14 mouse cellular contexts compared by ENCODE assay signal in genomic region chr15:91257140-91257539, GRCm38 (mm10). TPM values are rescaled to one million over a fixed set of nuclear protein-coding genes. Genes with fewer than 3 reads are reported as not detected.
DNase-seq lines count a peak whose midpoint lies in the region; ATAC-seq and TF ChIP-seq lines count a peak whose summit lies in the region.
"Had no signal": no experiment of that assay in that cellular context is flagged by ENCODE, and none has a peak within 500 bp of the region (broad histone marks: within the 10 kb centered on the region; RNA-seq: fewer than 3 reads in every experiment).

No protein-coding gene starts in this region.

- H3K4me3 ChIP-seq in limb, embryonic 14.5 days (replicated peaks; ENCODE audit: low read length), result no peak overlapping the region
- H3K4me3 ChIP-seq in limb, embryonic 10.5 days, result no peak overlapping the region
- H3K4me3 ChIP-seq in embryonic facial prominence, embryonic 10.5 days, result no peak overlapping the region

- H3K9ac ChIP-seq in limb, embryonic 14.5 days (ENCODE audit: low read depth, low read length, severe bottlenecking), result no peak overlapping the region

- H3K36me3 ChIP-seq in limb, embryonic 14.5 days (ENCODE audit: control insufficient read depth, insufficient read depth, low read length), result no peaks in the 10 kb centered on the region
- H3K36me3 ChIP-seq in limb, embryonic 10.5 days, result no peaks in the 10 kb centered on the region
- H3K36me3 ChIP-seq in embryonic facial prominence, embryonic 10.5 days (replicated peaks), result no peaks in the 10 kb centered on the region

- H3K9me3 ChIP-seq in limb, embryonic 14.5 days (ENCODE audit: control insufficient read depth, low read length), result no peaks in the 10 kb centered on the region
- no peaks in the 10 kb centered on the region for H3K9me3 ChIP-seq in limb, embryonic 10.5 days (replicated peaks)
- no peaks in the 10 kb centered on the region for H3K9me3 ChIP-seq in embryonic facial prominence, embryonic 10.5 days

- no peaks in the 10 kb centered on the region for H3K4me1 ChIP-seq in limb, embryonic 14.5 days (ENCODE audit: control insufficient read depth, insufficient read depth, low read length)
- H3K4me1 ChIP-seq in limb, embryonic 10.5 days, result no peaks in the 10 kb centered on the region
- H3K4me1 ChIP-seq in embryonic facial prominence, embryonic 10.5 days, result no peaks in the 10 kb centered on the region

- no peak overlapping the region for H3K4me2 ChIP-seq in limb, embryonic 14.5 days (replicated peaks; ENCODE audit: low read depth, low read length, severe bottlenecking)
- H3K4me2 ChIP-seq: liver, embryonic 11.5 days had no signal

- no peak for TF ChIP-seq POLR2A in limb, embryonic 14.5 days (IDR thresholded peaks at IDR 0.05; ENCODE audit: borderline replicate concordance, extremely low read depth, insufficient read depth, insufficient read length)

- peak; percentile 3 for DNase-seq in limb, embryonic 14.5 days (ENCODE audit: low spot score)
- DNase-seq in limb, embryonic 10.5 days (ENCODE audit: low spot score), result no peak
- DNase-seq in embryonic facial prominence, embryonic 10.5 days (ENCODE audit: low spot score), result peak; percentile 20
- DNase-seq in gastrocnemius, postnatal 25 days, result peak; percentile 49
- DNase-seq in kidney, postnatal 4 days, result peak; percentile 39 to 63
- DNase-seq in heart, postnatal 36 days, result no peak
- DNase-seq in left cerebral cortex, adult 11 months (ENCODE audit: low spot score), result no peak
- DNase-seq: heart, postnatal 10 days; lung, postnatal 10 days; right cerebral cortex, postnatal 14 days had no signal

- intact Hi-C loops in heart, postnatal 36 days (cut with DNase I), result no loop called here

- no peak overlapping the region for H3K27ac ChIP-seq in limb, embryonic 14.5 days (replicated peaks; ENCODE audit: low read depth, low read length)
- H3K27ac ChIP-seq in limb, embryonic 10.5 days, result no peak overlapping the region
- no peak overlapping the region for H3K27ac ChIP-seq in embryonic facial prominence, embryonic 10.5 days (replicated peaks)

- ATAC-seq in limb, embryonic 14.5 days (ENCODE audit: low FRiP score, low read depth), result no peak

- no peaks in the 10 kb centered on the region for H3K27me3 ChIP-seq in limb, embryonic 14.5 days (ENCODE audit: control insufficient read depth, insufficient read depth, low read length)
- H3K27me3 ChIP-seq in limb, embryonic 10.5 days (ENCODE audit: low read depth, poor library complexity, severe bottlenecking), result no peaks in the 10 kb centered on the region
- no peaks in the 10 kb centered on the region for H3K27me3 ChIP-seq in embryonic facial prominence, embryonic 10.5 days (replicated peaks; ENCODE audit: low read depth, poor library complexity, severe bottlenecking)
- H3K27me3 ChIP-seq: CH12.LX had no signal

- 51% methylated on average over 11 of the region's 11 CpGs for WGBS in limb, embryonic 14.5 days
- 80% methylated on average over 11 of the region's 11 CpGs for WGBS in limb, embryonic 10.5 days
- WGBS in embryonic facial prominence, embryonic 10.5 days, result 65% methylated on average over 11 of the region's 11 CpGs

RNA-seq across cellular contexts. Expression of gene CN725425, which starts 57.8 kb away (rescaled TPM):
- not detected in 2 replicates for polyA plus RNA-seq in limb, embryonic 14.5 days (2012; rRNA removed)
- not detected in 2 replicates for polyA plus RNA-seq in limb, embryonic 14.5 days (2014; fragmentation: Nextera tagmentation; extraction: Ambion mirVana)
- polyA plus RNA-seq in limb, embryonic 10.5 days (2016; fragmentation: Nextera tagmentation; extraction: Ambion mirVana), result not detected in 2 replicates
- polyA plus RNA-seq in embryonic facial prominence, embryonic 10.5 days (2016; fragmentation: Nextera tagmentation; extraction: Ambion mirVana), result not detected in 2 replicates
- total RNA-seq in gastrocnemius, postnatal 25 days (2021), result not detected
- under 1 TPM; 0.31 to 0.79 TPM for total RNA-seq in heart, postnatal 36 days (2021)
- total RNA-seq: CH12.LX; heart, postnatal 10 days; megakaryocyte-erythroid progenitor cell, adult 5-6 weeks had no signal
- polyA plus RNA-seq: liver, embryonic 11.5 days; thymus, postnatal 0 days had no signal

Comparison
In these comparisons a context has a peak if more than half of its experiments do, and no peak if none do; other contexts are left out.
1. DNase-seq: peak in limb, embryonic 14.5 days (single experiment), embryonic facial prominence, embryonic 10.5 days (single experiment), gastrocnemius, postnatal 25 days (single experiment) and kidney, postnatal 4 days (2 of 2); none in limb, embryonic 10.5 days (single experiment), heart, postnatal 36 days (0 of 2) and left cerebral cortex, adult 11 months (single experiment).